Mouse (Mus musculus) Patski (cell line): Measurements from ENCODE around the gene Ece1. TPM values are rescaled to one million over a fixed set of nuclear protein-coding genes. Genes with fewer than 3 reads are reported as not detected.

Experiments used
- ATAC-seq: fragments of 100-300 bp; one replicate; pipeline ENCODE4 v1.8.0; 2021
- CTCF ChIA-PET: fragments of 350-600 bp; sonication (Branson Sonifier 250); formaldehyde crosslinking; loops from one replicate; lab custom pipeline; 2022; ENCODE audit warnings: inconsistent platforms; lab: Charles Lee
- POLR2A ChIA-PET: fragments of 350-600 bp; sonication (Branson Sonifier 250); formaldehyde crosslinking; loops from one replicate; lab custom pipeline; 2022; ENCODE audit warnings: antibody characterized with exemption, inconsistent platforms; lab: Charles Lee
- DNase-seq: peaks from one replicate; pipeline ENCODE4 v3.0.0-alpha.2; 2011; ENCODE audit warnings: low read depth, low spot score
- H3K27me3 ChIP-seq: fragments of 371-371 bp; one replicate; pipeline ENCODE4 v1.5.1; 2021
- CTCF ChIP-seq: fragments of 100-300 bp; IDR thresholded peaks from one replicate; pipeline ENCODE4 v1.5.1; 2021
- in situ Hi-C: fragments of 300-500 bp; cut with MboI; formaldehyde crosslinking; loops from 3 replicates; pipeline ENCODE4 v1.11.1; 2018; ENCODE audit warnings: low pct_unique_long_range_greater_than_20kb, mixed read lengths
- polyA plus RNA-seq: library from polyadenylated mRNA; unstranded; gene quantifications from one replicate; pipeline ENCODE4 v1.2.3, GENCODE M21; 2021

The Ece1 gene
- polyA plus RNA-seq, 1 experiment from 2014 or later = 147 TPM

DNA sequence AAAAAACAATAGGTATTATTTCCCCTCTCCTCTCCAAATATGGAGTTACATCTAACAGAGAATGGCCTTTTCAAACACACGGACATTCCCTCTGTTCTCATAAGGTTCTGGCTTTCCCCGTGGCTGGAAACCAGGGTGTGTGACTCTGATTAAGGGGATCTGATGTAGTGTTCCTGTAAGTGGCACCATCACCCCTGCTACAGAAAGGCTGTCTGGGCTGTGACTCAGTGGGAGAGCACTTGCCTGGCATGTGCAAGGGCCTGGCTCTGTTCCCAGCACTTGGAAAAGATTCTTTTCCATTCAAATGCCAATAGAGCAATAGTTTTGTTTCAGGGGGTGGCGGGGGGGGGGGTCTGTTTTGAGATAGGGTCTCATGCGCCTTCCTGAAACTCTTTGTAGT is 63.1 kb downstream of the Ece1 start:
- ATAC-seq = no peak
- CTCF ChIA-PET = interaction anchor here (4.8 kb wide), 1 partner anchor 28 kb away, joined by 27 read pairs; no protein-coding TSS in a partner anchor
- POLR2A ChIA-PET = no interaction called here
- DNase-seq = peak; percentile 79
- no peak for TF ChIP-seq CTCF
- in situ Hi-C loops = no loop called here
- H3K27me3 ChIP-seq = no peaks in the 10 kb centered on the region

DNA sequence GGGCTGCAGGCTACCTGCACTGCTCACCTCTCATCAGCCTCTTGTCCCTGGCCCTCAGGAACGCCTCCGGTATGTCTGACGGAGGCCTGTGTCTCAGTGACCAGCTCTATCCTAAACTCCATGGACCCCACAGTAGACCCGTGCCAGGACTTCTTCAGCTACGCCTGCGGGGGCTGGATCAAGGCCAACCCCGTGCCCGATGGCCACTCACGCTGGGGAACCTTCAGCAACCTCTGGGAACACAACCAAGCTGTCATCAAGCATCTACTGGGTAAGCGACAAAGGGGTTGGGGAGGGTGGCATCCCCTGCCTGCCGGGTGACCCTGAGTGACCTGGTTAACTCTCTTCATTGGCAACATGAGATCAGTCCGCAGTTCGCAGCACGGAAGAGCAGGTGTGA is 64.1 kb downstream of the Ece1 start:
- no peaks in the 10 kb centered on the region for H3K27me3 ChIP-seq
- ChIA-PET POLR2A (interaction anchor here (0.7 to 1.1 kb wide), 2 partner anchors 15 to 28 kb away, joined by 3 read pairs; no protein-coding TSS in a partner anchor), CTCF (interaction anchor here (1.1 to 4.8 kb wide), 4 partner anchors 27 to 182 kb away, joined by 4 to 27 read pairs (median 4); partner anchors contain the start of gene Ece1)
- in situ Hi-C loops = no loop called here
- no peak for TF ChIP-seq CTCF
- ATAC-seq (no peak), DNase-seq (no peak)

DNA sequence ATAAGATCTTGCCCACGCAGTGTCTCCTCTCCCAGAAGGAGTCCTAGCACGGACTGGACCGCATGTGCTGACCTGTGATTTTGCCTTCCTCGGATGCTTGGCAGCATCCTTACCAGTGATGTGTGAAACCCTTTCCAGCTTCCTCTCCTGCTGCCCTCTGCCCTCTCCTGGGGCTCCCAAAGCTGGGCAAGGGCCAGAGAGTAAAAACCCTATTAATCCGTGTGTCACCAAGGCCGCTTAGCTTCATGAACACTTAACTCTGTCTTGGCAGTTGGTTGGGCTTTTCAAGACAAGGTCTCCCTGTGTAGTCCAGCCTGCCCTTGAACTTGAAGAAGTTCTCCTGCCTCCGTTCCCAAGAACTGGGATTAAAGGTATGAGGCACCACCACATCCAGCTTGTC is 65.1 kb downstream of the Ece1 start:
- DNase-seq (no peak), ATAC-seq (no peak)
- ChIA-PET POLR2A (interaction anchor here (1.1 kb wide), 1 partner anchor 29 kb away, joined by 3 read pairs; no protein-coding TSS in a partner anchor), CTCF (interaction anchor here (0.9 to 4.8 kb wide), 5 partner anchors 26 to 181 kb away, joined by 3 to 27 read pairs (median 4); partner anchors contain the start of gene Ece1)
- no peak for TF ChIP-seq CTCF
- no peaks in the 10 kb centered on the region for H3K27me3 ChIP-seq
- in situ Hi-C loops = no loop called here

DNA sequence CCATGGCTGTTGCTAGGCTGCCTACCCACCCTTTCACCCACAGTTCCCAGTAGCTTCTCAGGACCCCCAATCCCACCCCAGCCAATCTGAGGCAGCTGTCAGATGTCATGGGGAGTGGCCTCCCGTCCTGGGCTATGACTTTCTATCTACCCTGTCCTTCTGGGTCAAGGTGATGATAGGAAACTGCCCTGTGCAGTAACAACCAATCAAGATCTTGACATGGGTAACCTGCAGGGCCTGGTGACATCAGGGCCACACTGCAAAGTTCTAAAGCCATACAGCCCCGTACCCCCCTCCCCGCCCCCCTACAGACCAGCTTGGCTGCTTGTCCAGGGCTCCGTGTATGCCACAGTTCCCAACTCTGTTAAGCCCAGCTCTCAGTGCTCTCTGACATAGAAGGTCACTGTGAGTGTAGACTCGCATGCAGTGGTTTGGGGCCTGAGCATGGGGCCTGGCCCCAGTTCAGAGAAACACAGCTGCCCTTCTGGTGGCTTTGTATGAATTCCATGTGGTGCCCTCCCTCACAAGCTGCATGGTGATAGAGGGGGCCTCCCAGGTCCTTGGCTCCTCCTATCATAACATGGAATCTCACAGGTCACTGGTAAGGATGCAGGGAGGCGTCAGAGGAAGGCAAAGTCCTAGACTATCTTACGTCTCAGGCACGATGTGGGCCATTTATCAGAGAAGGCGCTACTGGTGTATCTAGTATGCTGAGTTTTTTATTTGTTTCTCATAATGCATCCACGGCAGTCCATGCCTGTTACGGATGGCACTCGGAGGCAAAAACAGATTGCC is 65.9 kb downstream of the Ece1 start:
- ChIA-PET CTCF (interaction anchor here (1.5 to 4.8 kb wide), 2 partner anchors 14 to 26 kb away, joined by 4 to 27 read pairs; no protein-coding TSS in a partner anchor), POLR2A (no interaction called here)
- H3K27me3 ChIP-seq = no peaks in the 10 kb centered on the region
- TF ChIP-seq CTCF = no peak
- no peak for ATAC-seq
- in situ Hi-C loops = no loop called here
- no peak for DNase-seq

DNA sequence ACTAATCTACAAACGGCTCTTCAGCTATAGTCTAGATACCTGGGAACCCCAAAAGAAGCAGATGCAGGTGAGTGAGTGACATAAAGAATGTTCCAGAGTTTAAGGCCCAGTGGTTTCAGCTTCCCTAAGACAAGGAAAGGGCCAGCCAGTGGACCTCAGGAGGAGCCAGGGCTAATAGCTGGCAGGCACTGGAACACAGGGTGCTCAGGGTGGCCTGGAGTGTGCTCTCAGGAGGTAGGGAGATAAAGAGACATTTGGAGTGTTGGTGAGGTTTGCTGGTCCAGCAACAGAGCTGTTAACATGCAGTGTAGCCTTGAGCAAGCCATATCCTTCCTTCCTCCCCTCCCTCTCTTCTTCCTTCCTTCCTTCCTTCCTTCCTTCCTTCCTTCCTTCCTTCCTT is 66.8 kb downstream of the Ece1 start:
- no peak for TF ChIP-seq CTCF
- no peak for DNase-seq
- ATAC-seq = no peak
- in situ Hi-C loops = no loop called here
- no peaks in the 10 kb centered on the region for H3K27me3 ChIP-seq
- ChIA-PET CTCF (interaction anchor here (1.2 to 4.8 kb wide), 4 partner anchors 14 to 25 kb away, joined by 3 to 27 read pairs (median 4); no protein-coding TSS in a partner anchor), POLR2A (interaction anchor here (0.7 kb wide), 1 partner anchor 19 kb away, joined by 3 read pairs; no protein-coding TSS in a partner anchor)

DNA sequence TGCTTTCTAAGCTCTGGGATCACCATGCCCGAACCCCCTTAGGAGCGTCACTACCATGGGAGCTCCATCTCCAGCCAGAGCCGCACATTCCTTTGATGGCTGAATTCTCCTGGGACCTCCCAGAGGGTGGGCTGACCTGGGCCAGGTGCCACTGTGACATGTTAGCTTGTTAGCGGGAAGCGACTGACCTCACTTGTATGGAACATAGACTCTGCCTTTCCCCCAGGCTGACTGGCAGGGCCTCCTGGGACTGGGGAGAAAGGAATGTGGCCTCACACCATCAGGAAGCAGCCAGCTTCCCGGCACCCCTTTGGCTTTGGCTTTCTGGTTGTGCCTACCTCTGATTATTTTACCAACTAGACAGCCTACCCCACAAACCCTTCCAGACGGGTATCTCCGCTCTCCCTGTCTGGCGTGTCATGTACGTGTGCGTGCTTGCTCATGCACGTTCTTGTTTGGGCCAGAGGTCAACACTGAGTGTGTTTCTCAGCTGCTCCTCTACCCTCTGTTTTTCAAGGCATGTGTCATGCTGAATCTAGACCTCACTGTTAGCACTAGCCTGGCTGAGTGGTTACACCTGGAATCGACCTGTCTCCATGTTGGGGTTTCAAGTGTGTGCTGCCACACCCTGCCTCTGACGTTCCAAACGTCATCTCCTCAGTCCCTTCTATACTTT is 67.4 kb downstream of the Ece1 start:
- no peak for TF ChIP-seq CTCF
- H3K27me3 ChIP-seq = no peaks in the 10 kb centered on the region
- ChIA-PET POLR2A (interaction anchor here (0.7 to 1.3 kb wide), 3 partner anchors 19 to 33 kb away, joined by 3 to 5 read pairs (median 3); no protein-coding TSS in a partner anchor), CTCF (interaction anchor here (1.2 to 4.8 kb wide), 4 partner anchors 13 to 24 kb away, joined by 3 to 27 read pairs (median 4); no protein-coding TSS in a partner anchor)
- DNase-seq = peak; percentile 90
- peak; percentile 33 for ATAC-seq
- in situ Hi-C loops = no loop called here

DNA sequence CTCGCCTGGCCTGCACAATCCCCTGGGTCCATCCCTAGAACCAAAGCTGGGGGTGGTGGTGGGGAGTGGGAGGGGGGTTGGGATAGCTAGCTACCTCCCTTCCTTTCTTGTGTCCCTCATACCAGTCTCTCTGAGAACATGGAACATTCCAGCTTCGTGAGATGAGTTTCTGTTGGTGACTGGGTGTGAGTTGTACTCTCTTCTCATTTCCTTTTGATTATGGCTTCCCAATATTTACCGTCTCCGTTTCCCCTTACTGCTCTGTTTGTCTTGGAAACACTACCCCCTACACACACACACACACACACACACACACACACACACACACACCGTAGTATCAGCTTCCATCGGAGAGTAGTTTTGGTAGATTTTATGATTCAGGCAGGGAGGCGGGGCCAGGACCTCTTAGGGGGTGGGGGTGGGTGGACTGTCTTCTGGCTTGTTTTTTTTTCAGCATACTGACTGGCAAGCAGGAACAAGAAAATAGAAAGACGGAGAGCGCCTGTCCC is 68.5 kb downstream of the Ece1 start:
- ATAC-seq = no peak
- POLR2A ChIA-PET = interaction anchor here (1.3 kb wide), 1 partner anchor 34 kb away, joined by 5 read pairs; no protein-coding TSS in a partner anchor
- in situ Hi-C loops = no loop called here
- DNase-seq = no peak
- CTCF ChIA-PET = interaction anchor here (1.2 kb wide), 1 partner anchor 46 kb away, joined by 3 read pairs; no protein-coding TSS in a partner anchor
- no peaks in the 10 kb centered on the region for H3K27me3 ChIP-seq
- TF ChIP-seq CTCF = no peak

DNA sequence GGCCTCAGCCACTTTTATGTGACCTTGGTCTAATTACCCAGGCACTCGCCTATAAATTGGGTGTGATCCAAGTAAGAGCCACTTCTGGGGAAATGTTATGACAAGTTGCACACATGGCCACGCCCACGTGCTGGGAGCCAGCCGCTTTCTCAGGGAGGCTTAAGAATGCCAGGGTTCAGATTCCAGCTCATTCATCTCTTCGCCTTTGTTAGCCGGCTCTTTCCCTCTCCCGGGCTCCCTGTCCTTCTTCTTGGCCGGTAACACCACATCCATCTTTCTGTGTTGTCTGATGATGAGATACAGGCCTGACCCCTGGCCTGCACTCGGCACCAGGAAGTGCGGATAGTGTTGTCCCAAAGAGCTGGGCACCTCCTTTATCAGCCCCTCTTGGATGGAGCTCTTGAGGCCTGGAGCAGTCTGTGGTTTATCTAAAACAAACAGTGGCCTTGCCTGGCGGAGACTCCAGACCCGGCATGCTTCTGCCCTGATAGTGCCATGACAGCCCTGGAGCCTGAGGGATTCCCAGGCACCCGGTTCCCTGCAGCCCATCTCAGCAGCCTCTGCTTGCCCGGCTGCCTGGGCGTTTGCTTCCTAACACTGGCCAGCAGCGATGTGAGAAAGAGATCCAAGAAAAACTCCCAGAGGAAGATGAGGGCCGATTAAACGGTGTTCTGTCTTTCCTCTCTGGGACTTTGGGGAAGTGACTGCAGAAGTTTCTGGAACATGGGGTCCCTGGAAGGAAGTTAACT is 69.1 kb downstream of the Ece1 start:
- ATAC-seq (no peak), DNase-seq (no peak)
- CTCF ChIA-PET = interaction anchor here (1.2 kb wide), 1 partner anchor 46 kb away, joined by 3 read pairs; no protein-coding TSS in a partner anchor
- POLR2A ChIA-PET = no interaction called here
- in situ Hi-C loops = no loop called here
- no peak for TF ChIP-seq CTCF
- H3K27me3 ChIP-seq = no peaks in the 10 kb centered on the region

DNA sequence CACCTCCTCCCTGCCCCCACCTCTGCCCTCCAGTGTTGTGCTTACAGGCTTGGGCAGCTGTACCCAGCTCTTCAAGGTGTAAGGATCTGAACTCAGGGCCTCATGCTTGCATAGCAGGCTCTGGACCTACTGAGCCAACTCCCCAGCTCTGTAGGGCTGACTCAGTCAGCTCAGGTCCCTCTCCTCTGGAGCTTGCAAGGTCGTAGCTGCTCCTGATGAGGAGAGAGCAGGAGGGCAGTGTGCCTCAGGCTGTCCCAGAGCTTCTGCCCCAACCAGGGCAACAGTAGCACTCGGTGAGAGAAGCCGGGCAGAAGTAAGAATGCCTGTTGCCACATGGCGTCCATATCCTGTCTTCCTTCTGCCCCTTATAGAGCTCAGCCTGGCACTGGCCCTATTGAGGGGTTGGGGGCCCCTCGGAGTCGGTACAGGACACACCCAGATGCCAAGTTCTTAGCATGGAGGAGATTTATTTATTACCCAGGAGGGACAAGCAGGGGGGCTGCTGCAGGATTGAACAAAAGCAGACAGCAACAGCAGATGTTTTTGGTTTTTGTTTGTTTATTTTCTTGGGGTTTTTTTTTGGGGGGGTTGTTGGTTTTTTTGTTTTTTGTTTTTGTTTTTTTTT is 70.6 kb downstream of the Ece1 start:
- ChIA-PET CTCF (no interaction called here), POLR2A (no interaction called here)
- no peak for TF ChIP-seq CTCF
- ATAC-seq = no peak
- no peak for DNase-seq
- no peaks in the 10 kb centered on the region for H3K27me3 ChIP-seq
- in situ Hi-C loops = no loop called here
